Mouse (Mus musculus) layer of hippocampus, adult 9-10 months (tissue): Measurements from ENCODE around the gene Gm45711.

Experiments
- DNase-seq: peaks from one replicate; pipeline ENCODE4 v3.0.0; 2022; ENCODE audit warnings: low spot score

Gene Gm45711

DNA sequence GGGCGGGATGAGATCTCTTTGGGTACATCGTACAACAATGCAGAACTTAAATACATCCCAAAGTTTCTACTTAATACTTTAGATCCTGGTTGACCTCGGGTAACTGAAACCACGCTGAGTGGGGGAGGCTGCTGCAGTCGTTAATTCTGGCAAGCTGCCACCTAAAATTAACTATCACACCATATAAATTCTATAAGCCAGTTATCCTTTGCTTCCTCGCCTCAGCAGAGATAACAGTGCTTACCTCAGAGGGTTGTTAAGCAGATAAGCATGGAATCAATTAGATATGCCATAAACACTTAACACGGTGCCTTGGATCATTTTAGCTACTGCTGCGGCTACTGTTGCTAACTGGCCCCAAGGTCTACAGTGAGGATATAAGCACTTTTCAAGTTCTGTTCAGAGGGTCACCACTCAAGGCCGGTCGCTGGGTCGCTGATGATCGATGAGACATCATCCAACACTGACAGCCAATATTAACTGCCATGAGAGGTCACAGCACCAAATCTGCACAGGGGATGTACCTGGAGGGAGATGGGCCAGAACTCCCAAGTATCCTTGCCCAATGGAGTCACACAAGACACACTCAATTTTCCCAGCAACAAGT lies 67.7 kb downstream of the Gm45711 start:
- DNase-seq = no peak

- DNase-seq = no peak
Measured at GRCm38 (mm10) chr8:104239418-104239861, 70.4 kb downstream of the Gm45711 start.

- DNase-seq = no peak
Measured at GRCm38 (mm10) chr8:104234573-104234972, 75.3 kb downstream of the Gm45711 start.

GRCm38 (mm10) chr8:104232919-104233318 lies 77.0 kb downstream of the Gm45711 start:
- no peak for DNase-seq

DNA sequence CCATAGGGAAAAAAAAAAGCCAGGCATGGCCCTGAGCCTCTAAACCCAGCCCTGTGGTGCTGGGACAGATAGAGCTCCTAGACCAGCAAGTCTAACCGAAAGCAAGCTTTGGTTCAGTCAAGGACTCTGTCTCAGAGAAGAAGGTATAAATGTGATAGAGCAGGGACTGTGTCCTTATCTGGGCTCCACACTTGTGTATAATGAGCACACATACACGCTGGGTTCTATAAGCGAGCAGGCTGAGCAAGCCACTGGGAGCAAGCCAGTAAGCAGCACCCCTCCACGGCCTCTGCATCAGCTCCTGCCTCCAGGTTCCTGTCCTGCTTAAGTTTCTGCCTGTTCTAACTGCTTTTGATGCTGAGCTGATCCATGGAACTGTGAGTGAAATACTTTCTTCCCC lies 77.8 kb downstream of the Gm45711 start:
- no peak for DNase-seq
